Mouse (Mus musculus) heart, adult 11 months (tissue): ENCODE measurements around the gene Ccr2.

Source experiments
- DNase-seq: peaks from one replicate; pipeline ENCODE4 v3.0.0; 2022

The Ccr2 gene

DNA sequence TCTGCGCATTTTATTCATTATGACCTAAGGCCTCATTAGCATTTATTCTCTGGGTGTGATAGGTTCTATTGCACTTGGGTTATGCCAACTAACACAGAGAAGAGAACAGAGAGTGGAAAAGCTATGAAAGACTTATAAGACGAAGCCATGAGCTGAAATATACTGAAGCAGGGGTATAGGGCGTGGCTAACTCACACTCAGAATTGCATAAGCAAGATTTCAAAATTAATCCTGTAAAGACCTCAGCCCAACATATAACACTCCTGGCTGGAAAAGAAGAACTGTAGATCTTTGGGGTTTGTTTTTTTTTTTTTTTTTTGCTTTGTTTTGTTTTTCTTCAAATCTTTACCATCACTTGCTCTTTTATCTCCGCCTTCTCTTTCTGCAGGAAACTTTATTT is at the start of gene Ccr2:
Gene Ccr2, plus strand, starts transcription at position 228 of the 400 bp plus-strand sequence.
- no peak for DNase-seq

- peak; percentile 95 for DNase-seq
These were observed 48.2 kb upstream of the Ccr2 start for GRCm38 (mm10) chr9:124053532-124053931.

DNA sequence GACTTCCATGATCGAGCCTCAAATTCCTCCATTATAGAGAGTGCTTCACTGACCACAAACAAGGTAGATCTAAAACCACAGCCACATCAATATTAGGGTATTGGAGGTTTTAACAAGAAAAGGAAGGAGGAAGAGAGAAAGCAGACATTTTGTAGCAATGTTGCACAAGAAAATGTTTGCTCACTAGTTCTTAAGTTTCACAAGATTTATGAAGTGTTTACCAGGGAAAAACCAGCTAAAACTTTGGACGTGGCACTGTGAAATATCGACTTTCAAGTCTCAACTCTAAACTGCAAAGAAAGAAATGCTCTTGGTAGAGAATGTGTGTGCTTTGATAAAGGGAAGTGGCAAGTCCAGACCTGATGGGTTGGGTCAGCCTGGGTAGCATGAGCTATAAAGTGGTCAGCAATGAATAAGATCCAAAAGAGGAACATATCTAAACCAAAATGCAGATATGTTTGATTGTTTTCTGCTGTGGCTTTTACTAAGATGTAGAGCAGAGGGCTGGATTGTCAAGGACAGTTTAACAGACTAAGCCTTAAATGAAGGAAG is 45.5 kb upstream of the Ccr2 start:
- peak; percentile 85 for DNase-seq

DNA sequence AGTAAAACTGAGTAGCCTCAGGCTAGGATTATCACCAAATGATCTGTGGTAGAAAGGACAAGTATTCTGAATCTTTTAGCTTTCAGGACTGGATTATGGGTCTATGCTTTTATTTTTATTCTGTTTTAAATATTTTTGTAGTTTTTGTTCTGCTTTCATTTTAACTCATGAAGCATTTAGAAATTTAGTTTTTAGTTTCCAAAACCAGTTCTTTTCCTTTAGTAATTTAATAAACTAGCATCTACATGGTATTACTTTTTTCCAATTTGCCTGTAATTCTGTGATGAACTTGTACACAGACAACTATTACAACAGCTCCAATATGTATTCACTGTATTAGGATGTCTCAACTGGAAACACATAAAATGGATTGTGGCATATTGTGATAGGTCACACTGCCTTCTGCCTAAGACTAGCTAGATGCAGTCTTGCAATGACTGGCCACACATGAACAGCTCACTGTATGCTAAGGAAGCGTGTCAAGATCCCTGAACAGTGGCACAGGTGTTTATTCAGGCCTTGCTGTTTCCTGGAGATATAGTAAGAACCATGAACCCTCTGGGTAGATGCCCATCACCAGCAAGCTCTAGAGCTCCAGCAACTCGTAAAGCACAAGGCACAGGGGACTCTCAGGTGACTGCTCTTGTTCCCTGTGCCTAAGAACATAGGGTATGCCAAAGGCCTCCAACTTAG is 41.9 kb upstream of the Ccr2 start:
- DNase-seq, result no peak

DNA sequence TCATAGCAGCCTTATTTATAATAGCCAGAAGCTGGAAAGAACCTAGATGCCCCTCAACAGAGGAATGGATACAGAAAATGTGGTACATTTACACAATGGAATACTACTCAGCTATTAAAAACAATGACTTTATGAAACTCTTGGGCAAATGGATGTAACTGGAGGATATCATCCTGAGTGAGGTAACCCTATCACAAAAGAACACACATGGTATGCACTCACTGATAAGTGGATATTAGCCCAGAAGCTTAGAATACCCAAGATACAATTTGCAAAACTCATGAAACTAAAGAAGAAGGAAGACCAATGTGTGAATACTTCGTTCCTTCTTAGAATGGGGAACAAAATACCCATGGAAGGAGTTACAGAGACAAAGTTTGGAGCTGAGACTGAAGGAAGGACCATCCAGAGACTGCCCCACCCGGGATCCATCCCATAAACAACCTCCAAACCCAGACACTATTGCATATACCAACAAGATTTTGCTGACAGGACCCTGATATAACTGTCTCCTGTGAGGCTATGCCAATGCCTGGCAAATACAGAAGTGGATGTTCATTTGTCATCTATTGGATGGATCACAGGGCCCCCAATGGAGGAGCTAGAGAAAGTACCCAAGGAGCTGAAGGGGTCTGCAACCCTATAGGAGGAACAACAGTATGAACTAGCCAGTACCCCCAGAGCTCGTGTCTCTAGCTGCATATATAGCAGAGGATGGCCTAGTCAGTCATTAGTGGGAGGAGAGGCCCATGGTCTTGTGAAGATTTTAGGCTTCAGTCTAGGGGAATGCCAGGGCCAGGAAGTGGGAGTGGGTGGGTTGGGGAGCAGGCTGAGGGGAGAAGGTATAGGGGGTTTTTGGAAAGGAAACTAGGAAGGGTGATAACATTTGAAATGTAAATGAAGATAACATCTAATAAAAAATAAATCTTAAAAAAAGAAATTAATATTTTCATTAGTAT is 40.0 kb upstream of the Ccr2 start:
- peak; percentile 85 for DNase-seq

- no peak for DNase-seq
These were observed 35.1 kb upstream of the Ccr2 start for GRCm38 (mm10) chr9:124066572-124067103.

DNA sequence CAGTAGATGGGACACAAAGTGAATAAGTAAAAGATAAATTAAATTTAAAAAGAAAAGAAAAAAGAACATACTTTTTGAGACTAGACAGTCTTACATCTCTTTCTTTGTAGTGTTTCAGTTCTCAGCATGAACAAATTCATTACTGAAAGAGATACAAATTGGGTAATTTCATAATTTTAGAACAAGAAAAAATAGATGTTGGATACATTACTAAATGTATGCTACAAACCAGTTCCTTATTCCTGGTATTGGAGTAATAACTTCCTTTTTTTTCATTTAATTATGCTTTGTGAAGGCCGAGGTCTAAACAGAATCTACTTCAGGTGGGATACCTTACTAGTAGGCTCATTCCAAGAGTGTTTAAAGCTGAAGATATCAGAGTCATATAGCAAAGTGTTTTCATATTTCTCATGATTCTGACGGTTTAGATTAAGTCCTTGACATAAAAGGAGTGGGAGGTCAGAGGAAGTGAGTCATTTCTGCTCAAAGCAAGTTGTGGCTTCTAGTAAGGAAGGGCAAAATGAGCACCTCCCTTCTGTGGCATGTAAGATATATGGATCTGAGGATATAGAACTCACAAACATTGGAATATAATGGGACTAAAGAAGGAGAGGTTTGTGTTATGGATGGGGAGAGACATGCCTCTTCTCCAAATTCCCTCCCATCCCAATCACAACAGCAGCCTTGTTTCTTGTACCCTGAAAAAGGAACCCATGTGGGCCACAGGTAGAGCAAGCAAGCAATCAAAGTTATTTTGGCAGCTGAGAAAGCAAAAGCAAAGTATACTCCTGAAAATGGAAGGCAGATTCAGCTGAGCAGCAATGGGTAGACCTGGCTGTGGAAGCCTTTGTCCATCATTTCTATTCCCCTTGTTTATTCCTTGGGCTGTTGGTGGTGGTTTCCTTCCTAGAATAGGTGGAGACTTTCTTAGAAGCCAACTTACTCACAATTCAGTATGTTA is 33.4 kb upstream of the Ccr2 start:
- no peak for DNase-seq

DNA sequence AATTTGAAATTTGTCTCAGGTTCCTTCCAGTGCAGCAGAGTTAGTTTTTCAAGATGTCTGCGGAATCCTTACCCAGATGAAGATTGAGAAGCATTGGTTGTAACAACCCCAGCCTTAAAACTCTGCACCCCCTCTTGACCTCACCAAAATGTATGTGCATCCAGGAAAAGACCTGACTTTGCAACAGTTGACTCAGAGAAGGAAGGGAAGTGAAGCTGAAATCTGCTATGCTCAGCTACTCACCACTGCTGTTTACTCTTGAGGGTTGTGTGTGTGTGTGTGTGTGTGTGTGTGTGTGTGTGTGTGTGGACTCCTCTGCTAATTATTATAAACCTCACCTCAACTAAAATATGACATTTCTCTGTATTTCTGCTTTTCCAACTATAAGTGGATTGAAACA is 30.2 kb upstream of the Ccr2 start:
- DNase-seq, result peak; percentile 89

DNA sequence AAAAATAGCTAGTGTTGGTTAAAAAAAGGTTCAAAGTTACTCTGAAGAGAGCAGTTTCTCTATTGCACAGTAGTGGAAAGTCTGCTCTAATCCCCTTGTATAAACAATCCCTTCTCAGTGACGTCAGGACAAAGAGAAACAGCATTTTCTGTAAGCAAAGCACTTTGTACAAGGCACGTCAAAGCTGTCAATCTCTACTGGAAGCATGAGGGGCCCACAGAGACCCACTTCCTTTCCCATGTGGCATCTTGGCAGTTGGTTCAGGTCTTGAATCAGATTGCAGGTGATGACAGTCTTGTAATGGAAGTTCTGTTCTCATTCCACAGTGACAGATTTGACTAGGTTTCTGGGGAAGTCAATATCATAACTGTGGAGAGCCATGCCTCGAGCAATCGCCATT is 21.9 kb upstream of the Ccr2 start:
- DNase-seq, result no peak

DNA sequence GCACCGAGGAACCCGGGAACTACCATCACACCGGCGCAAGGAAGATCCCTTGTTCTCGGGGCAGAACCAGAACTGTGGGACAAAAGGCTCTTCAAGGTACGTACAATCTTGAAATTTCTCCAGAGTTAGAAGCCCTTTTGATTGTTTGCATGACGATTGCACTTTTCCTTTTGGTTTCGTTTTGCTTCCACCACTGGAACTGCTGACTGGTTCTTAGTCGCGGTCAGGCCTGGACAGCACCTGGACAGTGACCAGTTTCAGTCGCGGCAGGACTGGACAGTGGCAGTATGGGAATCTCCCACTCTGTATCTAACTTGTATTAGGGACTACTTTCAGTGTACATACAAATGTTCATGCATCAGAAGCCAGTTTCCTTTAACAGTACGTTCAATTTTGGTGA is 21.3 kb upstream of the Ccr2 start:
- DNase-seq, result peak; percentile 89

GRCm38 (mm10) chr9:124090441-124090840 is 11.3 kb upstream of the Ccr2 start:
- no peak for DNase-seq

GRCm38 (mm10) chr9:124099127-124099526 is 2.6 kb upstream of the Ccr2 start:
- DNase-seq, result no peak

DNA sequence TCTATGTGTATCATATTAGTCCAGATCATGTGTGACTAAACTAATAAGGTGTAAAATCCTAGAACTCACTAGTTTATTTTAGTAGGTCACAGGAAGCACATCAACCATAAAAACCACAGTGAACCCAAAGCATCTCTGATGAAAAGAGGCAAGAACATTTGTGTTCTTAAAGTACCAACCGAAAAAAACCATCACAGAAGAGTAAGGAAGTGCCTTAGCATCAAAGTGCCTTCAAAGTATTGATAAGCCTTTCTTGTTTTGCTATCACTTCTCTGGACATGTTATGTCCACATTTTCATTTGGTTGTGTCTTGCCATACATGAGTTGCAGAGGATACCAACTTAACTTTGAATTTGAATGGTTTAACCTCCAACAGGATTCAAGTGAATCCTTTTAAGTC is 1.4 kb upstream of the Ccr2 start:
- no peak for DNase-seq

- no peak for DNase-seq
These were observed 1.4 kb downstream of the Ccr2 start for GRCm38 (mm10) chr9:124103199-124103598.

DNA sequence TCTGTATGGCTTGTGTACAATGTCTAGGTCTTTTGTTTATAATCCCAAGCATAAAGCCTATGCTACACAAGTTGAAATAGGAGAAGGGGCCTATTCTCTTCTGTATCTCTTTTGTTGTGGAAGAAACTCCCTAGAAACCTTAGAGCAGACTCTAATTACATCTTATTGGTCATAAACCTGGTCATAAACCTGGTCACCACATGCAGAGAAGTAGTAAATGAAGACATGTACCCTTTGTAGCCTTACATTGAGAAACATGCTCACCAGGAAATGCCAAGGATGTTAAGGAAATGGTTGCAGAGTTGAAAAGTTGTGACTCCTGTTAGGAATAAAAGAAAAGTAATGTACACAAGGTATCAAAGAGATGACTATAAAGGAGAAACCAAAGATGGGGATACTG is 3.4 kb downstream of the Ccr2 start:
- DNase-seq, result no peak

- DNase-seq, result no peak
These were observed 5.5 kb downstream of the Ccr2 start for GRCm38 (mm10) chr9:124107232-124107631.

DNA sequence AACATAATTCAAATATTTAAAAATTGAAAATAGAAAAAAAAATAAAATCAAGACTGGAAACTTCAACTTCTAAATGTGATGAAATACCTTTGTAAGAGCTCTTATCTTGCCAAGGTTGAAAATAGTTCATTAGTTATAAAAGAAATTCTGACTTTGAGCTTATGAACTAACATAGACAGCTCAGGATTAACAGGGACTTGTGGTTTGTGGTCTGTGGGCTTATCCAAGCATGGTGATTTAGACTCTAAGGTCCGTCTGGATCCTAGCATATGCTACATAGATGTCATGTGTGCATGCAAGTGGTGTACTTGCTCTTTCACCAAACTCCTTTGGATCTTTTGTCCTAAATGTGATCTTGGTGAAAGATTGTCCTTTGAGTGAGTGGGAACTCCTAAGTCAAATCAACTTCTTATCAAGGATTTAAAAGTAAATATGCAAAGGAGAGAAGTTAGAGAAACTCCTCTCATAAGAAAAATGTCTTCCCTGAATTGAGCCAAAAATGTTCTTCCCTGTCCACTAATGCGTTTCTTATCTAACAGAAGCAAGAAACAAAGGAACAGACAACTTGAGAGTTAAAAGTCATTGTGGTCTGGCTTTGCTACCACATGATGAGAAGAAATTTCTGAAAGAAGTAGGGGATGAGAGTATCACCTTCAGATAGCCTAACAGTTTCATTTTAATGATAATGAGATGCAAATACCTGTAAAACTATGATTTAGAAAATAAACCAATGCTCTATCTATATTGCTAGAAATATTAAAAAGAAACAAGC is 6.8 kb downstream of the Ccr2 start:
- no peak for DNase-seq

- no peak for DNase-seq
These were observed 10.2 kb downstream of the Ccr2 start for GRCm38 (mm10) chr9:124111997-124112396.

DNA sequence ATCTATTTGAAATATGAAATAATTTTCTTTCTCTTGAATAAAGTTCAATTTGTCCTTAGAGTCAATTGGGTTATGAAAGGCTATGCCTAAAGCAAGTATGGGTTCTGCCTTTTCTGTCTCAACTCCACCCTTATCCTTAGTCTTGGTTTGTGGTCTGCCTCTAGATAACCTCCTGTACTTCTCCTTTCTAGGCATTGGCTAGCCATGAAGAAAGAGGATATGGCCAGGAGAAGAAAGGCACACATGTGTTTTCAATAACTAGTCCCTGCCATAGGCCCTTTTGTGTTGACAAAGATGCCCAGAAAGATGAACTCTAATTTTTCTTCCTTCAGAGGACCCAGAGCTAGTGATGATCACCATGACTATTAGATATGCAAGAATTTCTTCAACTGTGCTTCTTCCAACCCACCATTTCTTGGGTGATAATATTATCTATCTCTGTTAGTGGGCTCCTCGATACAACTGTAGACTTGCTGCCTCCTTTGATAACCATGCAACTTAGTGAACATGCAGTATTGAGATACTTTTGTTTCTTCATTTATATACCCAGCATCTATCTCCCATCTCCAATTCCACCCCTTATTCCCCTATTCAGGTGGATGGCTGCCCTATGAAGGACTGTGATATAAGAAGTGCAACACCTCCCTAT is 11.0 kb downstream of the Ccr2 start:
- DNase-seq, result peak; percentile 81

DNA sequence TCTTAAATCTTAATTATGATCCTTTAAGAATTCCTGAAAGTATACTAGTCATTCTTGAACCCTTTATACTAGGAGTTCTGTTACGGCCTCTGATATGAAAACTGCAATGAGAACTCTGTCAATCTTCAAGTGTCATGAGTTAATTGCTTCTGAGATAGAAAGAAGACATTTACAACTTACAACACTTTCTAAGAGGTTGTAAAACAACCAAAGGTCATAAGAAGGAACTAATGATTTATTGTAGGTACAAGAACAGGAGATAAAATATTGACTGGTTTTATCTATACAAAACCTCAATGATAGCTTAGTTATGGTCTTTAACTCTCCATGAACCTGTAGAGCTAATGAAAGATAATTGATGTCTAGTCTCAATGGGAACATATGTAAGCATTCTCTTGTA is 12.0 kb downstream of the Ccr2 start:
- DNase-seq, result no peak

DNA sequence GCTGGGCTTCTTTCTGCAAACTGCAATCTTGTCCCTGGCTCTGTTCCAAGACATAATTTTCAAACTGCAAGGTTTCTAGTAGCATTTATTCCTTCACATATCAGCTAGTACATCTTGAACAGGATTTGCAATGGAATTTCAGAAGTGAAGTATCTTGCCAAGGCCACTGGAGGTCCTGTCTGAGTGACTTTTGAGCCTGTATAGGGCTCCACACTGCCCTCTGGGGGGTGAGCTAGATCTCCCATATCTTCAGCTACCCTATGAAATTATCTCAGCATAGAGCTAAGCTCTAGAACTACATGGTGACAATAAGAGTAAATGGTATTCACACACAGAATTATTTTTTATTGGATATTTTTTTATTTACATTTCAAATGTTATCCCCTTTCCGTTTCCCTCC is 16.7 kb downstream of the Ccr2 start:
- DNase-seq, result peak; percentile 90
